Mouse (Mus musculus) adrenal gland, postnatal 4 days (tissue): ENCODE results near the gene Plekhb1. TPM values are rescaled to one million over a fixed set of nuclear protein-coding genes. Genes with fewer than 3 reads are reported as not detected.
A peak's percentile ranks its signal among the peaks of the same experiment; 100 is the strongest.

Source experiments
- DNase-seq, 2 experiments: peaks; one replicate each; pipeline ENCODE4 v3.0.0; 2021 to 2022; ENCODE audit warnings: low spot score in 2 of 2, mixed read lengths in 2 of 2
- long read RNA-seq, 2 experiments: library from polyadenylated mRNA; stranded (forward); transcript quantifications; one replicate each; pipeline ENCODE4 v2.0.0; 2021
- total RNA-seq, 2 experiments: library from RNA; stranded (reverse); gene quantifications; 2 replicates each; pipeline ENCODE4 v1.2.3; 2021

Plekhb1 gene
- total RNA-seq = 10 to 100 TPM in 1 of 2 experiments, 1 to 10 TPM in 1; 8.7 to 10.1 TPM
- long read RNA-seq, experiment 1, partial matches to known transcripts = 0 of 4 reads
- long read RNA-seq, experiment 1, other reads (novel, unspliced or antisense) = 1 of 4 reads
- long read RNA-seq, experiment 2, transcript Plekhb1-205 (6 exons, 2,793 nt) = major isoform, 5 of 10 reads
- long read RNA-seq, experiment 2, partial matches to known transcripts = 0 of 10 reads
- long read RNA-seq, experiment 2, other reads (novel, unspliced or antisense) = 0 of 10 reads

GRCm38 (mm10) chr7:100662231-100662630, at the start of gene Plekhb1:
Plekhb1 (minus strand) TSS chr7:100662414.
- no peak for DNase-seq

- DNase-seq = no peak
Measured at GRCm38 (mm10) chr7:100706883-100707480, 44.8 kb upstream of the Plekhb1 start.

- DNase-seq = peak; percentile 69 to 88
Measured at GRCm38 (mm10) chr7:100706143-100706841, 44.1 kb upstream of the Plekhb1 start, which contains the start of gene Fam168a. Fam168a (plus strand) TSS chr7:100706635.

GRCm38 (mm10) chr7:100699771-100700770, 37.9 kb upstream of the Plekhb1 start:
- no peak for DNase-seq

- no peak for DNase-seq
Measured at GRCm38 (mm10) chr7:100693199-100693598, 31.0 kb upstream of the Plekhb1 start.

GRCm38 (mm10) chr7:100688471-100688870, 26.3 kb upstream of the Plekhb1 start:
- DNase-seq = no peak

- DNase-seq = peak; percentile 42 to 54
Measured at GRCm38 (mm10) chr7:100685061-100686030, 23.1 kb upstream of the Plekhb1 start.

GRCm38 (mm10) chr7:100684538-100684937, 22.3 kb upstream of the Plekhb1 start:
- DNase-seq = no peak

GRCm38 (mm10) chr7:100684081-100684480, 21.9 kb upstream of the Plekhb1 start:
- no peak for DNase-seq

GRCm38 (mm10) chr7:100683241-100683640, 21.0 kb upstream of the Plekhb1 start:
- DNase-seq = no peak

GRCm38 (mm10) chr7:100681132-100681531, 18.9 kb upstream of the Plekhb1 start:
- no peak for DNase-seq

- no peak for DNase-seq
Measured at GRCm38 (mm10) chr7:100678948-100679880, 17.0 kb upstream of the Plekhb1 start.

GRCm38 (mm10) chr7:100678052-100678451, 15.8 kb upstream of the Plekhb1 start:
- DNase-seq = no peak

- no peak for DNase-seq
Measured at GRCm38 (mm10) chr7:100674941-100675340, 12.7 kb upstream of the Plekhb1 start.

GRCm38 (mm10) chr7:100673452-100673851, 11.2 kb upstream of the Plekhb1 start:
- DNase-seq = no peak

- DNase-seq = no peak
Measured at GRCm38 (mm10) chr7:100670646-100671045, 8.4 kb upstream of the Plekhb1 start.

GRCm38 (mm10) chr7:100663729-100664304, 1.6 kb upstream of the Plekhb1 start:
- no peak for DNase-seq

GRCm38 (mm10) chr7:100663190-100663589, 976 bp upstream of the Plekhb1 start:
- DNase-seq = peak; percentile 58 to 77
